Mouse (Mus musculus): Measurements from ENCODE around the gene Flnb. TPM values are rescaled to one million over a fixed set of nuclear protein-coding genes. Genes with fewer than 3 reads are reported as not detected.

Flnb gene
- polyA plus RNA-seq, 1 experiment from 2014 or later, result 7.4 TPM

Other genes starting within 250 kb of the Flnb start
- gene Gm3558, start 249.4 kb upstream of the Flnb start, polyA plus RNA-seq (2015; fragmentation: Nextera tagmentation; extraction: Ambion mirVana), result 0.34 and 0.44 TPM in 2 replicates
- not detected in 2 replicates for gene Gm10338, start 222.4 kb upstream of the Flnb start, polyA plus RNA-seq (2015; fragmentation: Nextera tagmentation; extraction: Ambion mirVana)
- gene Gm10128, start 174.0 kb upstream of the Flnb start, polyA plus RNA-seq (2015; fragmentation: Nextera tagmentation; extraction: Ambion mirVana), result not detected in 2 replicates
- not detected in 2 replicates for gene Gm26661, start 26.4 kb upstream of the Flnb start, polyA plus RNA-seq (2015; fragmentation: Nextera tagmentation; extraction: Ambion mirVana)
- not detected in 2 replicates for gene Gm45521, start 139.3 kb downstream of the Flnb start, polyA plus RNA-seq (2015; fragmentation: Nextera tagmentation; extraction: Ambion mirVana)
- gene Dnase1l3, start 176.6 kb downstream of the Flnb start, polyA plus RNA-seq (2015; fragmentation: Nextera tagmentation; extraction: Ambion mirVana), result 0.13 and 0.74 TPM in 2 replicates
- 9.9 and 14.7 TPM in 2 replicates for gene Abhd6, start 184.9 kb downstream of the Flnb start, polyA plus RNA-seq (2015; fragmentation: Nextera tagmentation; extraction: Ambion mirVana)